Mouse (Mus musculus) thymus, adult 2 months (tissue): ENCODE data around the gene Enpp6.

ENCODE experiments used
- CTCF ChIP-seq: fragments of 200-500 bp; IDR thresholded peaks from 2 replicates; pipeline ENCODE4 v1.5.1; 2012; ENCODE audit warnings: mild to moderate bottlenecking, control low read depth, low read length, moderate library complexity, borderline replicate concordance; ENCODE audit not compliant: control insufficient read depth, poor library complexity, insufficient read depth; ENCODE audit errors: extremely low read depth
- POLR2A ChIP-seq: fragments of 200-500 bp; IDR thresholded peaks from 2 replicates; pipeline ENCODE4 v1.6.1; 2012; ENCODE audit warnings: mild to moderate bottlenecking, low read length, control low read depth, moderate library complexity; ENCODE audit not compliant: control insufficient read depth, poor library complexity, insufficient read depth; ENCODE audit errors: extremely low read depth

GRCm38 (mm10) chr8:46986386-46987140 lies at the start of gene Enpp6:
- no peak for TF ChIP-seq CTCF
- no peak for TF ChIP-seq POLR2A
